Mouse (Mus musculus): ENCODE results near the gene Gm11114. TPM values are rescaled to one million over a fixed set of nuclear protein-coding genes. Genes with fewer than 3 reads are reported as not detected.

The Gm11114 gene
- total RNA-seq, 2 experiments from 2014 or later = not detected

DNA sequence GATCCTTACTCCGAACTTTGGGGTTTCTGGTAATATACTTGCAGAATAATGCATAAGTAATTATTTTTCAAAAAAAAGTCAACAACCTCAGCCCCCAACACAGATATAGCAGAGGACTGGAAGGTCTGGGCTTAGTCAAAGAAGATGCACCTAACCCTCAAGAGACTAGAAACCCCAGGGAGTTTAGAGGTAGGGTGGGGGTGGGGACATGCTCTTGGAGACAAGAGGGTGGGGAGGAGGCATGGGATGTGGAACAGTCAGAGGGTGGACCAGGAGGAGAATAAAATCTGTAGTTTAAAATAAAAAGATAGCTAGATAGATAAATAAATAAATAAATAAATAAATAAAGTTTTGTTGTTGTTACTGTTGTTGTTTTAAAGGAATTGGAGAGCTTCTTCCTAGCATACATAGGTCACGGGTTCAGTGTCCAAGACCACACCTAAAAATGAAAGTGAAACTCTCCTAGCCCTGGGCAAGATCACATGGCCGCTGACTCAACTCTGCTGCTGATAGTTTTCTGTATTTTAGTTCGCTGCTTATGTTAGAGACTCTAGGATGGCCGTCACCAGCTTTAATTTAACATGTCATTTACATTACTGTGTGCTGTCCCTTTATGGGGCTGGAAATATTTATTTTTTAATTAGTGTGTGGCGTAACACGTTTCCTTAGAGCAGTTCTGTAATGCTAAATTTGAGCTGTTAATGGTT, 44.7 kb downstream of the Gm11114 start:
- DNase-seq (ENCODE audit: low spot score in 2 of 2) = no peak

Other genes with a start within 250 kb of the Gm11114 start
- gene Tent5a, start 14.6 kb downstream of the Gm11114 start, total RNA-seq (2021) = 1 to 10 TPM; 2.6 to 3.6 TPM

Measured in layer of hippocampus, postnatal 14 days (tissue).